Mouse (Mus musculus): ENCODE data around the gene Higd1a. TPM values are rescaled to one million over a fixed set of nuclear protein-coding genes. Genes with fewer than 3 reads are reported as not detected.

Higd1a gene
- polyA plus RNA-seq, 1 experiment, result 45.9 TPM

DNA sequence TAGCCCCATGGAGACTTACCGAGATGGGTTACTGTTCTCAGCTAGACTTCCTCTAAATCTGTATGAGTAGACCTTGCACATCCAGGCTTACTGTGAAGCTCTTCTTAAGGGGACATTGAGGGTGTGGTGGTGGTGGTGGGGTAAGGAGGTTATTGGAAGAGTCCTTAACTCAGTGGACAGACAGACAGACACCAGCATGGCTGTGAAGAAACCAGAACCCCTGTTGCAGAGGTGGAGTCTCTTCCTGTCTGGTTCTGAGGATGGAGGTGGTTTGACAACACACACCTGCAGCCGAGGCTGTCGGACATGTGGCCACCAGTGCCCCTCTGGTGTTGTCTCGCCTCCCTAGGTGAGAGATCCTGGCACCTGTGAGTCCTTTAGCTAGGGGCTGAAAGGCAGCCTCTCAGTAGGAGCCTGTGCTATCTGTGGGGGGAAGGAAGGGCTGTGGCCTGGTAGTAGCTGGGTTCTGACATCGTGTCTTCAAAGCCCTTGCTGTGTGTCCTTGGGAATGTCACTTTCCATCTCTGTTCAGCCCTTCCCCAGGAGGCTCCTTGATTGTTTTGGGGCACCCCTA is 42.2 kb upstream of the Higd1a start:
- H3K4me1 ChIP-seq (ENCODE audit: control insufficient read depth, insufficient read depth, low read length), result peaks cover 19% of the 10 kb centered on the region
- TF ChIP-seq POLR2A (IDR thresholded peaks at IDR 0.05; ENCODE audit: borderline replicate concordance, low read depth, low read length) (no peak), CTCF (IDR thresholded peaks at IDR 0.05; ENCODE audit: low read depth, low read length) (no peak)
- no peak overlapping the region for H3K27ac ChIP-seq (ENCODE audit: insufficient read depth, low read depth, low read length)
- no peak overlapping the region for H3K4me3 ChIP-seq (ENCODE audit: insufficient read depth, low read length)

DNA sequence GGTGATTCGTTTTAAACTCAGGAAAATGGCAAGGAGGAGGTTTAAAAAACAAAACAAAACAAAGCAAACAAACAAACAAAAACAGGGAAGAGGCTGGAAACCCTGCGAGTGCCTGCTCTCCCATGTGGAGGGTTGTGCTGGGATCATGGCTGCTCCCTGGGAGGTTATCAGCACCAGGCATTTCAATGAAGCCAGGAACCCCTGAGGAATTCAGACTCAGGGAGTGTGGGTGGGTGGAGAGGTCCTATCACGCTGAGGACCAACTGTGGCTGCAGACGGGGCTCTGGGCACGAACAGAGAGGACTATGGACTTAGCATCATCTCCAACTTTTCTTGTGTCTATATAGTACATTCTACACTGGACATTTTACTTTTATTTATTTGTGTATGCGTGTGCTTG is 41.1 kb upstream of the Higd1a start:
- Histone ChIP-seq H3K4me1 (ENCODE audit: control insufficient read depth, insufficient read depth, low read length) (peaks cover 11% of the 10 kb centered on the region), H3K4me3 (ENCODE audit: insufficient read depth, low read length) (no peak overlapping the region)
- no peak for TF ChIP-seq POLR2A (IDR thresholded peaks at IDR 0.05; ENCODE audit: borderline replicate concordance, low read depth, low read length)
- no peak for TF ChIP-seq CTCF (IDR thresholded peaks at IDR 0.05; ENCODE audit: low read depth, low read length)

DNA sequence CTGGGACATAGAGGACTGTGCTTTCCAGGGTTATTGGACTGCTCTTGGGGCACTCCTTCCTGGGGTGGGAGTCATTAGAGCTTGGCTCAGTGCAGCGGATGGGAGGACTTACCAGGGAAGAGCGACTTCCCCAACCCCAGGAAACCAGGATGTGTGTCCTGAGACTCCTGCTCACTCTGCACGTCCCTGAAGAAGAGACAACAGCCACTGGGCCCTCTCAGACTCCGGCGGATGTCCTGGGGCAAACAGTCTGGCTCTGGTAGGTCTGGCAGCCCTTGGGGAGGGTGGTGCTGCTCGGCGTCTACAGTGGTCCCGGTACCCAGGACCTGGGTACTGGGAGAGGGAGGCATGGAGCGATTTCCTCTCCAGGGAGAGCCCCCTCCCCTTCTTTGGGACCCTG is 40.1 kb upstream of the Higd1a start, which contains the start of gene Ackr2:
Ackr2 (plus strand) TSS at position 111 of the 400 bp plus-strand sequence.
- no peak within 1 kb of the TSS for H3K4me3 ChIP-seq (ENCODE audit: insufficient read depth, low read length)
- peaks cover under 1% of the 10 kb centered on the region; the same call in 1 of the 2 replicates for H3K4me1 ChIP-seq (ENCODE audit: control insufficient read depth, insufficient read depth, low read length)
- no peak for TF ChIP-seq POLR2A (IDR thresholded peaks at IDR 0.05; ENCODE audit: borderline replicate concordance, low read depth, low read length)
- no peak for TF ChIP-seq CTCF (IDR thresholded peaks at IDR 0.05; ENCODE audit: low read depth, low read length)
- no peak within 1 kb of the TSS for H3K27ac ChIP-seq (ENCODE audit: insufficient read depth, low read depth, low read length)

More for the DNA sequence above, 41.1 kb upstream of the Higd1a start:
- H3K27ac ChIP-seq (ENCODE audit: insufficient read depth, low read depth, low read length), result no peak overlapping the region

DNA sequence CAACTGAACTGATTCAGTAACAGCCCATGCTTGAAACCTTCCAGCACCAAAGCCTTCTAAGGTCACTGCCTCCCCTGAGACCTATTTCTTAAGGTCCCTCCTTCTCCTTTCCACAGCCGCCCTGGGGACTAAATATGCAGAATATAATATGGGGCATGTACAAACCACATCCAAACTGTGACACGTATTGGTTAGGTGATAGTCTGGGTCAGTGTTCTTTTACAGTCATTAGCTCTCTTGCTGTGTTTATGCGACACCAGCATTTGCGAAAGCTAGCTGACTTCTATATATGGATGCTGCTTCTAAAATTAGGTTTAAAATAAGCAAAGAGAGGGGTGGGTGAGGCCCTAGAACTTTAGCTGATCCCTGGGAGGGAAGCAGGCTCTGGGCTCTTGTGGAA is 38.7 kb upstream of the Higd1a start:
- Histone ChIP-seq H3K4me3 (ENCODE audit: insufficient read depth, low read length) (no peak overlapping the region), H3K27ac (ENCODE audit: insufficient read depth, low read depth, low read length) (no peak overlapping the region), H3K4me1 (ENCODE audit: control insufficient read depth, insufficient read depth, low read length) (no peaks in the 10 kb centered on the region)
- no peak for TF ChIP-seq POLR2A (IDR thresholded peaks at IDR 0.05; ENCODE audit: borderline replicate concordance, low read depth, low read length)
- no peak for TF ChIP-seq CTCF (IDR thresholded peaks at IDR 0.05; ENCODE audit: low read depth, low read length)

DNA sequence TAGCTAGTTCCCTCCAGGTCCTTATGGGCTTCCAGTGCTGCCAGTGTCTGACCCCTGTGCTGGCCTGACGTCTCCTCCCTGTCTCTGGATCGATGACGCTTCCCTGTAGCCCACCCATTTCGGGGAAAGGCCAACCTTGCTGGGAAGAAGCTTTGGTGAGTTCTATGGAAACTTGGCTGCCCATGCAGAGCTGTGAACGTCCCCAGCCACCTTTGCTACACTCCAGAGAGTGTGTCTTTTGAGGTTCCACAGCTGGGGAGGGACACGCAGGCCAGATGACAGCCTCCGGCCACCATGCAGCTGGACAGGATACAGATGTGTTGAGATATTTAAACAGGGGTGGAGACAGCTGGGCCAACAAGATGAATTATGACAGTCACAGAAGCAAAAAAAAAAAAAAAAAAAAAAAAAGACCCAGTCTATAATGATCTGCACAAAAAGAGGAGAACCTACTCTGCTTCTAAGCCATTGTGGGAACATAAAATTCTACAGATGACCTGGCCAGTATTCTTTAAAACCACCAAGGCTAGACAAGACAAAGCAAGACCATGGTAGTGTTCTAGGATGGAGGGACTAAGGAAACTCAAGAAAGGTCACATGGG is 37.3 kb upstream of the Higd1a start:
- Histone ChIP-seq H3K4me3 (ENCODE audit: insufficient read depth, low read length) (no peak overlapping the region), H3K27ac (ENCODE audit: insufficient read depth, low read depth, low read length) (no peak overlapping the region), H3K4me1 (ENCODE audit: control insufficient read depth, insufficient read depth, low read length) (no peaks in the 10 kb centered on the region)
- TF ChIP-seq POLR2A (IDR thresholded peaks at IDR 0.05; ENCODE audit: borderline replicate concordance, low read depth, low read length) (no peak), CTCF (IDR thresholded peaks at IDR 0.05; ENCODE audit: low read depth, low read length) (no peak)

DNA sequence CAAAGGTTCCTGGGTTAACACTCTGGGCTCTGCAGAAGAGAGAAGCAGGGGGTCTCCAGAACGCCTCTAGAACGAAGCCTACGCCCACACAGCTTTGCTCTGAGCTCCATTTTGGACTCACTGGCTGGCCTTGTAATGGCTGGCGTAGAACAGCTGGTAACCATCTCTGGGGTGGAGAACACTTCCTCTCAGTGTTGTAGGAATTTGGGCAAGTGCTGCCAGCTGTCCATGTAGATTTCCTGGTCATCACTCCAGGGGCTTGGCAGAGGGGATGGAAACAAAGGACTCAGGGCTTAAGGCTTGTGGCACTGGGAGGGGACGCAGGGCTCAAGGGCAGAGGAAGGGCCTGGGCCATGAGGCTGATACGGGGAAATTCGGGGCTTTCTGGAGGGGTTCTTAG is 36.3 kb upstream of the Higd1a start:
- Histone ChIP-seq H3K4me1 (ENCODE audit: control insufficient read depth, insufficient read depth, low read length) (no peaks in the 10 kb centered on the region), H3K4me3 (ENCODE audit: insufficient read depth, low read length) (no peak overlapping the region), H3K27ac (ENCODE audit: insufficient read depth, low read depth, low read length) (no peak overlapping the region)
- TF ChIP-seq POLR2A (IDR thresholded peaks at IDR 0.05; ENCODE audit: borderline replicate concordance, low read depth, low read length) (no peak), CTCF (IDR thresholded peaks at IDR 0.05; ENCODE audit: low read depth, low read length) (no peak)

DNA sequence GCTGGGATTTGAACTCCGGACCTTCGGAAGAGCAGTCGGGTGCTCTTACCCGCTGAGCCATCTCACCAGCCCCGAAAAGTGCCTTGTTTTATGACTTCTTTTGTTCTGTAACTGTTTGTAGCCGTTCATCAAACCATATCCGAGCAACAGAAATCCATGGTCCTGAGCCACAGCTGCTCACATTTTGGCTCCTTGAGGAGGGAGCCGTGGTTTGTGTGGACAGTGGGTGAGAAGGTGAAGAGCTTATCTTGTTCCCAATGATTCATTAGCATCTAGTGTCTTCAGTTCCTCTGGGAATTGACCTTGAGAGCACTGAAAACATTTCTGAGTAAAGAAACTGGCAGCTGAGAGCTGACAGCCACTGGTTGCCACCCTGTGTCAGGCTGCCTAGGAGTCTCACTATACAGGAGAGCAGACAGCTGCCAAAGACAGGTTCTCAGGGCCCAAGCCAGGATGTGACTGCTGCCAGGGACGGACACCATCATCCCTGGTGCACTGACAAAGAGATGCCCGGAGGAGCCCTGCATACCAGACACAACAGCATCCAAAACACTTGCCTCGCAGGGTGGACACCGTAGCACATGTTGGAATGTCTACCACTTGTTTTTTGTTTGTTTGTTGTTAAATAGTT is 34.0 kb upstream of the Higd1a start:
- no peak for TF ChIP-seq POLR2A (IDR thresholded peaks at IDR 0.05; ENCODE audit: borderline replicate concordance, low read depth, low read length)
- TF ChIP-seq CTCF (IDR thresholded peaks at IDR 0.05; ENCODE audit: low read depth, low read length), result no peak
- Histone ChIP-seq H3K4me3 (ENCODE audit: insufficient read depth, low read length) (no peak overlapping the region), H3K27ac (ENCODE audit: insufficient read depth, low read depth, low read length) (no peak overlapping the region), H3K4me1 (ENCODE audit: control insufficient read depth, insufficient read depth, low read length) (no peaks in the 10 kb centered on the region)

DNA sequence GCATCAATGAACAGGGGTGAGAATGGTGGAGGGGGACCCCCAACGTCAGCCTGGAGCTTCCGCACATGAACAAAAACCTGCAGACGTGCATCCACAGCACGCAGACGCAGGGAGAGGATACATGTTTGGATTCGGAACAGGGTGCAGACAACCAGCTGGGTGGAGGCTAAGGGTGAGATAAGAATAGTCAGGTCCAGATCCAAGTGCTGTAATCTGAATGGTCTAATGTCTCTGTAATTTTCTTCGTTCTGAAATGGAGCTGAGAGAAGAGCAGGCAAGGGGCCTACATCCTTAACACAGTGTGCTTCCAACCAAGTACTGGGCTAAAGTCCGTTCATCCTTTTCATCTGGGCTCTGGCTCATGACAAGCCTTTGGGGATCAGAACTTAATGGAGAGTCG is 33.1 kb upstream of the Higd1a start:
- H3K27ac ChIP-seq (ENCODE audit: insufficient read depth, low read depth, low read length), result no peak overlapping the region
- H3K4me1 ChIP-seq (ENCODE audit: control insufficient read depth, insufficient read depth, low read length), result no peaks in the 10 kb centered on the region
- H3K4me3 ChIP-seq (ENCODE audit: insufficient read depth, low read length), result no peak overlapping the region
- TF ChIP-seq CTCF (IDR thresholded peaks at IDR 0.05; ENCODE audit: low read depth, low read length) (no peak), POLR2A (IDR thresholded peaks at IDR 0.05; ENCODE audit: borderline replicate concordance, low read depth, low read length) (no peak)

DNA sequence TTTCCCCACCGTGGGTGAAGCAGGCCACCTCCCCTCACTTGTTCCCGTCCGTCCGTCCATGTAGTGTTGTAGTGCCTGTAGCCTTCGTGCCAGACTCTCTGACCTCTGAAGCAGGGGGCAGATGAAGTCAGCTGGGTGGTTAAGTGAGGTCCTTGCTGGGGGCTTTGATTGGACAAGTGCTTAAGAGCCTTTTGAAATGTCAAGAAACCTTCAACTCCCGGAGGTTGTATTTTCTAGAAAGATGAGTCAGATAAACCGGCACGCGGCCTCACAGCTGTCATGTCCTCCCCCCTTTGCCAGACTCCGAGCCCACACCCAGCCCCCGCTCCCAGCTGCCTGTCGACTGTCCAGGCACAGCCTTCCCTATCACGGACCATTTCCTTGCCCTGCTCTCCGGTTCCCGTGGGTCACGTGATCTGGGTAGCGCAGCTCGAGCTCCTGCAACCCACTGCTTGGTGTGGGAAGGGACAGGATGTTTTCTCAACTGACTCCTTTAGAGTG is 32.3 kb upstream of the Higd1a start:
- H3K4me1 ChIP-seq (ENCODE audit: control insufficient read depth, insufficient read depth, low read length), result no peaks in the 10 kb centered on the region
- no peak overlapping the region for H3K4me3 ChIP-seq (ENCODE audit: insufficient read depth, low read length)
- no peak for TF ChIP-seq POLR2A (IDR thresholded peaks at IDR 0.05; ENCODE audit: borderline replicate concordance, low read depth, low read length)
- TF ChIP-seq CTCF (IDR thresholded peaks at IDR 0.05; ENCODE audit: low read depth, low read length), result no peak
- no peak overlapping the region for H3K27ac ChIP-seq (ENCODE audit: insufficient read depth, low read depth, low read length)

DNA sequence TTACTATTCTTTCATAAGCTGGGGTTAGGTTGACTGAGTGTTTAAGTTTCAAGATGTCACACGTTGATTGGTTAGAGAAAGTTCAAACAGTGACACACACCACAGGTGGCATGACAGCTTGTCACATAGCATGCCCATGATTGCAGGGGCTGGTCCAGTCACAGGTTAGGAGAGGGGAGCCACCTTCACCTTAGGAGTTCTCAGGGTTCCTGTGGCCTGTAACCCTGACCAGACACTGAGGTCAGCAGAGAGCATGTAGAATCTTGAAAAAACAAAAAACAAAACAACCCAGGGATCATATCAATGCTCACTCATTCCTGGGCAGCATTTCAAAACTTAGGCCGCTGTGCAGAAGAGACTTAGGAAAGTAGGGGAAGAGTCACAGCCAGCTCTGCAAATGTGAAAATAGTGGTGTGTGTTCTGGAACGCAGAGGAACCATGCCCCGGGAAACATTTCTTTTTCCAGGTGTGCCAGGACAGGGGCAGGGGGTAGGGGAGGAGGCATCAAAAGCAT is 31.8 kb upstream of the Higd1a start:
- no peak overlapping the region for H3K27ac ChIP-seq (ENCODE audit: insufficient read depth, low read depth, low read length)

More for the DNA sequence above, 31.8 kb upstream of the Higd1a start:
- no peak for TF ChIP-seq POLR2A (IDR thresholded peaks at IDR 0.05; ENCODE audit: borderline replicate concordance, low read depth, low read length)
- TF ChIP-seq CTCF (IDR thresholded peaks at IDR 0.05; ENCODE audit: low read depth, low read length), result no peak
- Histone ChIP-seq H3K4me1 (ENCODE audit: control insufficient read depth, insufficient read depth, low read length) (no peaks in the 10 kb centered on the region), H3K4me3 (ENCODE audit: insufficient read depth, low read length) (no peak overlapping the region)

Measured in bone marrow macrophage, adult 2 months (primary cell).